Mouse (Mus musculus) liver, postnatal 0 days (tissue): ENCODE measurements around the gene Hoxa3. TPM values are rescaled to one million over a fixed set of nuclear protein-coding genes. Genes with fewer than 3 reads are reported as not detected.
A peak's percentile ranks its signal among the peaks of the same experiment; 100 is the strongest.

ENCODE experiments used
- ATAC-seq: fragments of 200-750 bp; cut with Nextera tagmentation; 2 replicates; pipeline ENCODE4 v1.8.0; 2017; ENCODE audit warnings: mild to moderate bottlenecking, moderate library complexity
- DNase-seq: peaks from one replicate; pipeline ENCODE4 v3.0.0-alpha.2; 2016
- H3K27ac ChIP-seq: fragments of 300-500 bp; sonication (generic); 2 replicates; pipeline ENCODE4 v1.5.1; 2014; ENCODE audit warnings: antibody characterized with exemption, moderate library complexity, mild to moderate bottlenecking, low read depth
- H3K27me3 ChIP-seq: fragments of 300-500 bp; sonication (generic); 2 replicates; pipeline ENCODE4 v1.6.1; 2014; ENCODE audit warnings: low read length, control low read depth, mixed read lengths; ENCODE audit not compliant: insufficient read depth
- H3K36me3 ChIP-seq: fragments of 300-500 bp; sonication (generic); replicated peaks from 2 replicates; pipeline ENCODE4 v1.6.1; 2014; ENCODE audit warnings: mild to moderate bottlenecking, control low read depth, low read length, moderate library complexity, mixed read lengths; ENCODE audit not compliant: insufficient read depth
- H3K4me1 ChIP-seq: fragments of 300-500 bp; sonication (generic); 2 replicates; pipeline ENCODE4 v1.6.1; 2014; ENCODE audit warnings: antibody characterized with exemption, mild to moderate bottlenecking, control low read depth; ENCODE audit not compliant: insufficient read depth
- H3K4me2 ChIP-seq: fragments of 300-500 bp; sonication (generic); 2 replicates; pipeline ENCODE4 v1.6.1; 2014; ENCODE audit warnings: low read depth, mild to moderate bottlenecking, low read length, moderate library complexity, mixed read lengths
- H3K4me3 ChIP-seq: fragments of 300-500 bp; sonication (generic); 2 replicates; pipeline ENCODE4 v1.5.1; 2014; ENCODE audit warnings: low read depth, low read length
- H3K9ac ChIP-seq: fragments of 300-500 bp; sonication (generic); replicated peaks from 2 replicates; pipeline ENCODE4 v1.6.1; 2014; ENCODE audit warnings: mild to moderate bottlenecking, moderate library complexity
- H3K9me3 ChIP-seq: fragments of 300-500 bp; sonication (generic); 2 replicates; pipeline ENCODE4 v1.6.1; 2016; ENCODE audit warnings: mild to moderate bottlenecking, control low read depth, low read length, mixed read lengths
- CTCF ChIP-seq: sonication (generic); IDR thresholded peaks from 2 replicates; pipeline ENCODE4 v1.5.1; 2016; ENCODE audit warnings: antibody characterized with exemption, low read depth
- EP300 ChIP-seq: IDR thresholded peaks from 2 replicates; pipeline ENCODE4 v1.6.1; 2016; ENCODE audit warnings: antibody characterized with exemption, low read depth, mild to moderate bottlenecking
- WGBS: fragments of 180-500 bp; shearing (Covaris S2); extraction: QIAGEN DNeasy Blood & Tissue Kit; methylation state at CpG from one replicate; pipeline ENCODE4 v1.1.7; 2014; ENCODE audit not compliant: insufficient replicate concordance; 5-methylcytosine and 5-hydroxymethylcytosine counted together
- polyA plus RNA-seq: library from polyadenylated mRNA; unstranded; fragments of >200 nt; fragmentation: Nextera tagmentation; extraction: Ambion mirVana; gene quantifications from 2 replicates; pipeline ENCODE4 v1.2.1, GENCODE M21; 2015

Gene Hoxa3
- polyA plus RNA-seq, 1 experiment from 2014 or later, result 0.16 TPM

GRCm38 (mm10) chr6:52162611-52163365 lies 50.3 kb downstream of the Hoxa3 start:
- Histone ChIP-seq H3K27ac (0 out of 2 replicates have a peak overlapping the region, but pooled peaks have one; percentile 13), H3K4me1 (peaks cover 9% of the 10 kb centered on the region), H3K4me2 (peak overlapping the region; percentile 41), H3K9ac (peak overlapping the region; percentile 32; the same call in 1 of the 2 replicates), H3K27me3 (peaks cover 98% of the 10 kb centered on the region), H3K9me3 (no peaks in the 10 kb centered on the region), H3K4me3 (peak overlapping the region; percentile 32), H3K36me3 (no peaks in the 10 kb centered on the region)
- ATAC-seq (no peak), DNase-seq (no peak)
- no peak for TF ChIP-seq CTCF
- no peak for TF ChIP-seq EP300
- 23% methylated on average over 14 of the region's 14 CpGs for WGBS

GRCm38 (mm10) chr6:52162093-52162380 lies 51.1 kb downstream of the Hoxa3 start:
- Histone ChIP-seq H3K4me3 (no peak overlapping the region), H3K27me3 (peaks cover 98% of the 10 kb centered on the region), H3K4me2 (no peak overlapping the region), H3K9me3 (no peaks in the 10 kb centered on the region), H3K4me1 (peaks cover 9% of the 10 kb centered on the region), H3K36me3 (no peaks in the 10 kb centered on the region), H3K9ac (no peak overlapping the region), H3K27ac (no peak overlapping the region)
- TF ChIP-seq CTCF (no peak), EP300 (no peak)
- 44% methylated on average over 1 of the region's 1 CpGs for WGBS
- no peak for ATAC-seq
- DNase-seq, result no peak

- 0 out of 2 replicates have a peak overlapping the region, but pooled peaks have one; percentile 44 for H3K27ac ChIP-seq
- H3K4me3 ChIP-seq, result no peak overlapping the region
Measured at GRCm38 (mm10) chr6:52161336-52162092, 51.6 kb downstream of the Hoxa3 start.

GRCm38 (mm10) chr6:52160511-52161335 lies 52.4 kb downstream of the Hoxa3 start:
- DNase-seq (no peak), ATAC-seq (no peak)
- H3K4me1 ChIP-seq, result peaks cover 9% of the 10 kb centered on the region
- H3K9me3 ChIP-seq, result no peaks in the 10 kb centered on the region
- no peak overlapping the region for H3K9ac ChIP-seq
- H3K36me3 ChIP-seq, result no peaks in the 10 kb centered on the region
- 15% methylated on average over 30 of the region's 30 CpGs for WGBS
- peaks cover 98% of the 10 kb centered on the region for H3K27me3 ChIP-seq
- TF ChIP-seq CTCF (no peak), EP300 (no peak)
- H3K4me3 ChIP-seq, result no peak overlapping the region; the same call in 1 of the 2 replicates
- peak overlapping the region; percentile 44; the same call in 1 of the 2 replicates for H3K27ac ChIP-seq
- H3K4me2 ChIP-seq, result peak overlapping the region; percentile 54

More at GRCm38 (mm10) chr6:52161336-52162092, 51.6 kb downstream of the Hoxa3 start:
- 34% methylated on average over 8 of the region's 8 CpGs for WGBS
- no peaks in the 10 kb centered on the region for H3K36me3 ChIP-seq
- peaks cover 9% of the 10 kb centered on the region for H3K4me1 ChIP-seq
- TF ChIP-seq EP300 (no peak), CTCF (no peak)
- no peaks in the 10 kb centered on the region for H3K9me3 ChIP-seq
- no peak for DNase-seq
- H3K4me2 ChIP-seq, result peak overlapping the region; percentile 54
- no peak overlapping the region for H3K9ac ChIP-seq
- no peak for ATAC-seq
- H3K27me3 ChIP-seq, result peaks cover 98% of the 10 kb centered on the region

GRCm38 (mm10) chr6:52159979-52160378 lies 53.2 kb downstream of the Hoxa3 start:
- Histone ChIP-seq H3K36me3 (no peaks in the 10 kb centered on the region), H3K9ac (no peak overlapping the region), H3K9me3 (no peaks in the 10 kb centered on the region), H3K4me1 (peaks cover 9% of the 10 kb centered on the region), H3K27ac (no peak overlapping the region; the same call in 1 of the 2 replicates), H3K27me3 (peaks cover 96% of the 10 kb centered on the region), H3K4me3 (no peak overlapping the region; the same call in 1 of the 2 replicates), H3K4me2 (peak overlapping the region; percentile 93; the same call in 1 of the 2 replicates)
- ATAC-seq (no peak), DNase-seq (no peak)
- TF ChIP-seq EP300, result no peak
- no peak for TF ChIP-seq CTCF
- WGBS, result 14% methylated on average over 8 of the region's 9 CpGs
